Mouse (Mus musculus) frontal cortex, postnatal 10 days (tissue): Measurements from ENCODE around the gene Carnmt1.

Experiments used
- DNase-seq, 2 experiments: peaks; one replicate each; pipeline ENCODE4 v3.0.0; 2022; ENCODE audit warnings: low spot score in 2 of 2, mixed read lengths in 1 of 2

The Carnmt1 gene

DNA sequence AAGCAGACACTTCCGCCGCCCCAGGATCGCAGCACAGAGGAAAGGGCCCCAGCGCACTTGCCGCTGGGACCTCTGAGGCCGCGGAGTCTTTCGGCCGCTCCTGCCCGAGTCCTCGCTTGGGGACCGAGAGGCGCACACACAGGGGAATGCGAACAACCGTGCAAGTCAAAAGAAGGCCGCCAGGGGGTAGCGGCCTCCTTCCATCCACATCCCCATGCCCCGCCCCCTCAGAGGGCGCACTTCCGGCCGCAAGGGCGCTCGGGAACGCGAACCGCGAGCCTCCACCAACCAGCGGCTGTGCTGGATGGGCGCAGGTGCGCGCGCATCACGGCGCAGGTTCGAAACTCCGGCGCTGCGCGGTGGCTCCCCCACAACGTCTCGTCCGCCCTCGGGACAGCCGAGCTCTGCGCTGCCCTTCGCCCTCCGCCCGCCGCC is 42.3 kb downstream of the Carnmt1 start, which contains the start of gene D030056L22Rik:
Gene D030056L22Rik (plus strand): TSS at position 328 of the 435 bp plus-strand sequence.
- DNase-seq: peak; percentile 96 to 99

DNA sequence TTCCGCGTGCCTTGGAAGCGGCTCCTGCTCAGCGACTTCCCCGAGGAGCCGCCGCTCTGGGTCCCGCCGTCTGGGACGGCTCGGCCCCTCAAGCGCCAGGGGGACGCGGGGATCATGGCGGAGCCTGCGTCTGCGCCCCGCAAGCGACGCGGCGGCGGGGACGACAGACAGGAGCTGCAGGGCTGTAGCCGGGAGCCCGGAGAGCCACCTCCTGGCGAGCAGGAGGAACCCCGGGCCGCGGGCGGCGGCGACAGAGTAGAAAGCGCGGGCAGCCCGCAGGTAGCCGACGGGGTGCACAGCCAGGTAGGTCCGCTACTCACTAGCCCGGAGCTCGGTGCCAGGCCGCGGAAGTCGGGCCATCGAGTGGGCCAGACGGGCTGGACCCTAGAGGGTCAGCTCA is 42.8 kb downstream of the Carnmt1 start:
- peak; percentile 46 to 50 for DNase-seq

DNA sequence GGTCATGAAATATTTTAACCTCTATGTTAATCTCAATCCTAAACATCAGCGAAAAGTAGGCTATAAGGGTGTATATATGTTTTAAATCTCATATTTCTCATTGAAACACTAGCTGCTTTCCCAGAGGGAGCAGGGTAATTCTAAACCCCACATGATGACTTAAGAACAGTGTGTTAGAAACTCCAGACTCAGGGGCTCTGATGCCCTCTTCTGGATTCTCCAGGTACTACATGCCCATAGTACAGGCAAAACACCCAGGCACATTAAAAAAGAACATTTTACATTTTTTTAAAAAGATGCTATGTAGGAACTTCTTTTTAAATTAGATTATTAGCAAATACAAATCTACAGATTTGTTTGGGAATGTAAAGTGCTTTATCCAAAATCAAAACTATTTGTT is 45.8 kb downstream of the Carnmt1 start:
- DNase-seq: peak; percentile 23 to 54

DNA sequence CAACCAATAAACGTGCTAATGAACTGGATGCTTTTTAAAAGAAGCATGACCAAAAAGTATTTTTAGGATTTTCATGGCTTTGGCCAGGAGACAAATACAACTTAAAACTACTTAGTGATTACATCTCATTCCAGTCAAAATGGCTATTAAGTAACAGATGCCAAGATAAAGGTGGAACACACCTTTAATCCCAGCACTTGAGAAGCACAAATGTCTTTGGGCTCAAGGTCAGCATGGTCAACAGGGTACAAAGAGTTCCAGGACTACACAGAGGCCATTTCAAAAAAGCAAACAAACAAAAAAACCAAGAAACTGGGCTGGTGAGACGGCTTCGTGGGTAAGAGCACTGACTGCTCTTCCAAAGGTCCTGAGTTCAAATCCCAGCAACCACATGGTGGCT is 49.8 kb downstream of the Carnmt1 start:
- DNase-seq: no peak

DNA sequence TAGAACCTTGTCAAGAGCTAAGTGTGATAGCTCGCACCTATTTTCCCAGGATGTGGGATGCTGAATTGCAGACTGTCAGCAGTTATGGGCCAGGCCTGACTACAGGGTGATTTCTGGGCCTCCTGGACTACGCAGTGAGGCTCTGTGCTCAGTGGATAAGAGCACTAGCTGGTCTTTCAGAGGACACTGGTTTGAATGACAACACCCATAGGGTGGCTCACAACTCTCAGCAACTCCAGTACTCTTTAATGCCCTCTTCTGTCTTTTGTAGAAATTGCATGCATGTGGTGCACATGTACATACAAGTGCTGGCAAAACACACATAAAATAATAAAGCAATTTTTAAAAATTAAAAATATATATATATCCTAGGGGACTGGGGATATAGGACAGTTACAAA is 54.6 kb downstream of the Carnmt1 start:
- no peak for DNase-seq

DNA sequence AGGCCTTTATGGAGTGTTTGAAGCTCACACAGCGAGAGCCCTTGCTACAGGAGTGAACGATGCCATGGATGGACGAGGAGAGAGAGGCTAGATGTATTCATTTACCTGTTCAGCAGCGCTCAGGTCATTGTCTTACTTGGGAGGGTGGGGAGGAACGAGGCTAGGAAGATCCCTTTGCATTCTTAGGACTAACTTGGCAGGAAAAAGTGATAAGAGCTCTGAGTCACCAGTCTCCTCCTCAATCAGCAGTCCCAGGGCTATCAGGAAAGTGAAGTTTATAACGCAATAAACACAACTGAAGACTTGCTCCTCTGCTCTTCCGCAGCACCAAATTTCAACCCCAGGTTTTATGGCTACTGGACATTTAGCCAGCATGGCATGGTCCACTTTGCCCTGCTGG is 59.7 kb downstream of the Carnmt1 start:
- no peak for DNase-seq

DNA sequence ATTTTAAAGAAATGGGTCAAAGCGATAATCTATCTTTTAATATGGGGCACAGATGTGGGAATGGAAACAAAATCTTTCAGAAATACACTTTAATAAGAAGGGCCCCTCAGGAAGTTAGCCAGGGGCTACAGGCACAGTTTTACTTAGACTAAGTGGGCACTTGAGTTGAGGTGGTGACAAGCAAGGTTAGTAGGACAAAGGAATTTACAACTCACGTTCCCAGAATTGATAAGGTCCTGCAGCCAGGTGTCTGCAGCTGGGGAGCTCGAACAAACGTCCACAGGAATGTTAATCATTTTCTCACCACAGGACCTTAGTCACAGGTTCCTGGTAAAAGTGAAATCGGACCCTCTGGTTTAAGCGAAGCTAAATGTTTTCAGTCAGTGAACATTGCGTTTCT is 60.5 kb downstream of the Carnmt1 start:
- DNase-seq: no peak

DNA sequence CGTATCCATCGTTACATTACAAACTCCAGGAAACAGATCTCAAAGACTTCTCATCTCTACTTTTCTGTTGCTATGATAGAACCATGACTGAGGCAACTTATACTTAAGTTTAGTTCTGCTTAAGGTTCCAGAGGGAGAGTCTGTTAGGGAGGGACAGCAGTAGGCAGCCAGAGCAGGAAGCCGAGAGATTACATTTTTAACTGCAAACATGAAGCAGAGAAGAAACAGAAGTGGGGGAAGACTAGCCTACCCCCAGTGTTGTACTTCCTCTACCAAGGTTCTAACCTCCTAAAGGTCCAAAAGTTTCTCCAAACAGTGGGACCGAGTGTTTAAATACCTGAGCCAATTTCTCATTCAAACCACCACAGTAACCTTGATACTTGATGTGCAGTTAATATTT is 65.3 kb downstream of the Carnmt1 start:
- no peak for DNase-seq

DNA sequence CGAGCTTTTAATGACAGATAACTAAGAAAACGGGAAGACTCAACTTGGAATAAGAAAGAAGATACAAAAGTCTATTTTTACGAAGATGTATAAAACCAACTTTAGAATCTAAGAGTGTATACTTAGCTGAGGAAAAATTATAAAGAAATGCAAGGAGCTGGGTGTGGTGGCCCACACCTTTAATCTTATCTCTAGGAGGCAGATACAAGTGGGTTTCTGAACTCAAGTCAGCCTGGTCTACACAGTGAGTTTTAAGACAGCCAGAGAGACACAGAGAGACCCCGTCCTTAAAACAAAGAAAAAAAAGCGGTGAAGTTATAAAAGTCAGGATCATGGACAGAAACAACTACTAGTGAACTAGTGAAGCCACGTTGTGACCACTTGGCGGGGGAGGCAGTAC is 68.6 kb downstream of the Carnmt1 start:
- DNase-seq: no peak

DNA sequence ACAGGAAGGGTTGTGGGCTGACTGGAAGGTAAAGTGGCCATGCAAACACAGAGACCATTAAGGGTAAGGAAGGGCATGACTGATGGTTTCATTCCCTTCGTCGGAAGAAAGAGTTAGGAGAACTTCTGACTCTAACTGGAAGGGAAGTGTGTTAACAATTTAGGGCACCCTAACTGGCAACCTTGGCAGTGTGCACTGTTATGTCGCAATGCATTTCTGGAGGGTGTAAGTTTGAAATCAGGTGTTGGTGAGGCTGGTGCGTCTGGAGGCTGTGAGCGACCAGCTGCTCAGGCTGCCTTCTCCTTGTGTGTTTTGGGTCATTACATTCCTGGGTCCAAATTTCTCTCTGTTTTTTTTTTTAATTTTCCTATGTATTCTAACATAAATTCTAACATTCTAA is 73.4 kb downstream of the Carnmt1 start:
- DNase-seq: no peak

DNA sequence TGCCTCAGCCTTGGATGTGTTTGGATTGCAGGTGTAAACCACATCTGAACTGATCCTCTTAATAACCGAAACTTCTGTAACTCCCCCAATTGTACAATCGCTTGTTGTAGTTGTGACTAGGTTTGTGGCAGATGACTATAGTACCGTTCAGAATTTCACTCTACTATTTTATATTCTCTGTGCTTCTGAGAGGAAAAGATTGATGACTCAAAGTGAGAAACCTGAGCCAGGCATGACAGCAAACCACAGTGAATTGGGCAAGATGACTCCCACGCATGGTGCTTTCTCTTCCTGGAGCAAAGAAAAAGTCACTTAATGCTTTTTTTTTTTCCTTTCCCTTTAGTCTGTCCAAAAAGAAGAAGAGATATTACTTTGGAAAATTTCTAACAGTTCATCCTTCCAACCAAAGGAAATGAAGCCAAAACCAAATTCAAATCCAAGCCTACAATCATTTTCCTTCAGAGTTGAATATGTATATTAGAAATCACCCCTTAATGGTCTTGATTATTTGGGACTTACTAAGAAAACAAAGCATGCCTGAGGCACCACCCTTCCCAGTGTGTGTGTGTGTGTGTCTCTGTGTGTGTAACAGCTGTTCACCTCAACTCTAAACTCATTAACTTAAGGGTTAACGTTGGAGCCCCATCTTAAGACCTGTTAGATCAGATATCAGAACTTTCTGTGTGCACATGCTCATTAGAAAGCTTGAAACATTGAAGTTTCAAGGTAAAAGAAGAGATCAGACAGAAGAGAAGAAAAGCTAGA is 76.2 kb downstream of the Carnmt1 start:
- DNase-seq: no peak

DNA sequence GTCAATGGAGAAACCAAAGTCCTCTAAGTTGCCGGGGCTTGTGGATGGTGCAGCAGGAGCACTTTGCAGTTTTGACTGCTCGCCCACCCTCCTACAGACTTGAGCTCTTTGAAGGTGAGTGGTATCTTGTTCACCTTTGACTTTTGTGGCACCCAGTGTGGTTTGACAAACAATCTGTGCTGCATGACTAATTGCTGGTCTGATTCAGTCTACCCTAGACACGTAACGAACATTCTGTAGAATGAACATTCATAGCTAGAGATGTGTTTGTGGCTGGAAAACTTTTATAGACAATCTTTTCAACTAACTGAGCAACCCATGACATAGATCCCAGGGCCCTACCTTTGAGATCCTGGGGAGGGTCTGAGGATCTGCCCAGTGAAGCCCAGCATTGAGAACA is 76.8 kb downstream of the Carnmt1 start:
- no peak for DNase-seq

DNA sequence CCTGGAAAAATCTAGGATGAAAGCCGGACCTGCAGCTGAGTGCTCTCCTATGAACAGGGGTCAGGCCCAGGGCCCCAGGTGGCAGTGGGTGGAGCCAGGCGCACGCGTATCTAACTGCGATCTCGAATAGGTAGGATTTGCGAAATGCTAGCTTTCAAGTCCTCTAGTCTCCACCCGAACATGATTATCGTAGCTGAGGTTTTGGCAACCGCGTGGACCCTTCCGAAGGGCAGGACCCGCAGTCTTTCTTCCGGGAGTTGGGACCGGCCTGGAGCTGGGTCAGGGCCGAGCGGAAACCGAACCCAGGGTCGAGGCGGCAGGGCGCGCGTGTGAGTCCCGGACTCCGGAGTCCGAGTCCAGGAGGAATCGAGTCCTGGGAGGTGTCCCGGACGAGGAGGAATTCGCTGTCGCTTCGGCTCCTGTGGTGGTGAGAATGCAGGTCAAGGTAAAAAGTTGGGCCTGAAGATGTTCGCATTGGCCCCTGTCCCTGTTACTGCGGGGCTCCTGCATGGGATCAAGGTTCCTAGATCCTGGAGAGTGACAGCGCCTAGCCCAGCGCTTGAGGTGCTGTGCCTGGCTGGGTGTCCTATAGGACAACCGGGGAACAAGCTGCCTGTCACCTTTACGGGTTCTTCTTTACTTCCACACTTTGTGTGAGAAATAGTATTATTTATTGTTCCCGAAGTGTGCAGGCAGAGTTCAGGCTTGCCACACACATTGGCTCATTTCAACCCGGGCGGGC is 79.2 kb downstream of the Carnmt1 start, which contains the start of gene Trpm6:
Gene Trpm6 (plus strand): TSS at position 386 of the 742 bp plus-strand sequence.
- DNase-seq: no peak
